Mouse (Mus musculus) embryo, embryonic 11.5 days (tissue): ENCODE measurements around the gene Dclk1.
A peak's percentile ranks its signal among the peaks of the same experiment; 100 is the strongest.
"Not testable (repeated sequence)": the region's sequence is repeated elsewhere in the genome, so short reads cannot be mapped to it uniquely, and the experiment has no call there.

Source experiments
- DNase-seq: peaks from one replicate; pipeline ENCODE4 v3.0.0-alpha.2; 2012; ENCODE audit warnings: low read depth, low spot score

The Dclk1 gene

DNA sequence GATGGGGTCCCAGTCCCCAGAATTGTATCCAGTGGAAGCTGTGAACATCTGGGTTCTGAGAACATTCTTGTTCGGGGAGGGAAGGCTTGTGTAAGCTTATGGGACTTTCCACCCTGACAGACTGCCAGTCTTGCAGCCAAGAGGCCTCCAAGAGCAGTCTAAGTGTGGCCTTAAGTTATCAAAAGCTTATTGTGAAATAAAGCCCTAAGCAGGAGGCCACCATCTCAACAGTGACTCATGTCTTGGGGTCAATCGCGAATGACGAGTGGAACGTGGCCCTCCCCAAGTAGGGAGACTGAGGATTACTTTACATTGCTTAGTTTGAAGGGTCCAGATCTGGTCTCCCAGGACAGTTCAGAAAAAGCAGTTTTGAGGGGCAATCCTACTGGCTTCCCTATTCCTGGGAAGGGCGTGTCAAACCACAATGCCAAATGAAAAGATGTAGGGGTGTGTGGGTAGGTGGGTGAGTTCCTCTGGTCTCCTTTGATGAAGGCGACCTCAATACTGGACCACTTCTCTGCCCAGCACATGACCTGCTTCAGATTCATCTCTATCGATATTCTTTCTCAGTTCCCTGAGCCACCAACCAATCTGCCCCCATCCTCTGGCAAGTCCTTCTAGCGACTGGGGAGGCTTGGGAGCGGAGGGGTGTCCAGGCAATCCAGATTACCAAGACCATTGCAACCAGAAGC, at the start of gene Dclk1:
Gene Dclk1 (plus strand): TSS at position 635 of the 692 bp plus-strand sequence.
- no peak for DNase-seq

DNA sequence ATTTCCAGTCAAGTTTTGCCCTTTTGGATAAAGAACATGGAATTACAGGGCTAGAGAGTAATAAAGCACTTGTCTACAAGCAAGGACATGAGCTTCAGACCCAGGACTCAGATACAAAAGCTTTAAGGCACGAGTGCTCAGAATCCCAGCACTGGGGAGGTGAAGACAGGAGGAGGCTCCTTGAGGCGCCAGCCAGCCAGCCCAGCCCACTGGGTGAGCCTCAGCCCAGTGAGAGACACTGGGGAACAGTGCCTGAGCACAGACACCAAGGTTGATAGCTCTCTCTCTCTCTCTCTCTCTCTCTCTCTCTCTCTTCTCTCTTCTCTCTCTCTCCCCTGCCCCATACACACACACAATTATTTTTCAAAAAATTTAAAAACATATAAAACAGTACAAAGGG, 48.8 kb upstream of the Dclk1 start:
- DNase-seq, result no peak

DNA sequence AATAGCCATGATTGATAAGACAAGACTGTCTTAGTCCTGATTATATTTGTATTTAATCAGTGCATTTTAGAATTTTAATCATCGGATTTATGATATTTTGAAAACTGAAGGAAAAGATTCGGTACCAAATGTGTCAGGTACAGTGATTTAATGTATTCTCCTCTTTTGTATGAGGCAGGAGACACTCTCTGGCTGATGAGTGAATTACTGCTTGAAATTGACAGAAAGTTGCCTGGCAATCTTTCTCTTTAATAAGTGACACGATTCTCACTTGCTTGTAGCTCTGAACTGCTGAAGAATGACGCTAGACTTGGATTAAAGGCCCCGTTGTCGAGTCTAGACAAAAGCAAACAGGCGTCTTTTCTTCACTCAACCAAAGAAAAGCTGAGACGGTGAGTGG, 47.4 kb upstream of the Dclk1 start:
- DNase-seq, result no peak

DNA sequence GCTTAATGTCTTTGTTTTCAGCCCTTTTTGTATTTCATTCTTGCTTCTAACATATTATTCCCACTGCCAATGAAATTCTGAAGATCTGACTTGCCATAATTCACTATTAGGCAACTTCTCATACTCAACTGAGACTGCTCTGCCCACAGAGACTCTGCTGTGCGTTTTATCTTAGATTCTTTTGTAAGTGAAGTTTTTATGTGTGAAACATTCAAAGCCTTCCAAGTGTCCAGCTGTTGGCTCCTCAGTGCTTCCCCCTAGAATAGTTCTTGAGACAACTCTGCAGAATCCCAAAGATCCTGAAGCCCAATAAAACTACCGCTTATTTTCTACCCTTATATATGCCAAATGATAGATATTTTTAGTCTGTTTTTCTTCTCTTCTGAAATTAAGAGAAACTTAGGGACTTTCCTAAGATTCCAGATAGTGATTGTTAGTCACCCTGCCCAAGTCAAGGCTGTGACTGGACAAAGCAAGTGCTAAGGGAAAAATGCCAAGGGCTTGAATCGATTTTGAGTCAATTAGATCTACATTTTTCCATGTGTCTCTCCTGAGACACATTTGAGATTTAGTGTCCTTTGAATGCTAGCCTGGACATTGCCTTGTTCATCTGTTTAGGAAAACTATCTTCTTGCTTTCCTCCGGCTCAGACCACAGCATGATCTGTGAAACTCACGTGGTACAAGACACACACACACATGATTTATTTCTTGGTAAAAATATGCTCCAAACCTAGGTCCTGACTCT, 46.4 kb upstream of the Dclk1 start:
- DNase-seq, result no peak

DNA sequence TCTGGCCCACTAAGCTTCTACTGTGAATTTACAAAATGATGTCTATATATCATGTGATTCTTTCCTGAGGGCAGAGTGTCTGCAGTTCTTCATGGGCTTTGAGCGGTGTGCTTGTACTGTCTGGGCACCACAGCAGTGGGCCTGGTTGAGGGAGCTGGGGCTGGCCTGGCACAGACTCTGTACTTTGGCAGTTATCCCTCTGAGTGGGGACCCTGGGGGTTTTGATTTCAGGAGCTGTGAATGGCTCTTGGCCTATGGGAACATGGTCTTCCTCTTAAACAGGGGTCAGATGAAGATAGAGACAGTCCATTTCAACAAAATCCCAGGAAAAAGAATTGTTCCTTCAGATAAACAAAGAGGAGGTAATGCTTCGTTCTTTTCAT, 45.8 kb upstream of the Dclk1 start:
- DNase-seq, result no peak

DNA sequence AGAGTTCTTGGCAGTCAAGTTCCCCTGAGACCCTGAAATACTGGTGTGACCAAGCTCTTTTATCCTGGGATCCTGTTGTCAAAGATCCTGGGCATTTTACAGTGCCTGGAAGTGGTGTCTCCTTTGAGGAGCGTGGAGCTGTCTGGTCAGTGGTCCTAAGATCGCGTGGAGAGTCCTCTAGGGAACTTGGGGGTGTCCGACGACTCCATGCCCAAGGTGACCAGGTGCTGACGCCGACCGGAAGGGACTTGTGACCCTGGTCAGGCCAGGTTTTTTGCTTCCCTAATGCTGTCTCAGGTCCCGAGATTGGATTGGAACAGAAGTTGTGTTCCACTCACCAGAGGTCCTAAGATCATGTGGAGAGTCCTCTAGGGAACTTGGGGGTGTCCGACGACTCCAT, 38.5 kb upstream of the Dclk1 start:
- DNase-seq, result not testable (repeated sequence)

DNA sequence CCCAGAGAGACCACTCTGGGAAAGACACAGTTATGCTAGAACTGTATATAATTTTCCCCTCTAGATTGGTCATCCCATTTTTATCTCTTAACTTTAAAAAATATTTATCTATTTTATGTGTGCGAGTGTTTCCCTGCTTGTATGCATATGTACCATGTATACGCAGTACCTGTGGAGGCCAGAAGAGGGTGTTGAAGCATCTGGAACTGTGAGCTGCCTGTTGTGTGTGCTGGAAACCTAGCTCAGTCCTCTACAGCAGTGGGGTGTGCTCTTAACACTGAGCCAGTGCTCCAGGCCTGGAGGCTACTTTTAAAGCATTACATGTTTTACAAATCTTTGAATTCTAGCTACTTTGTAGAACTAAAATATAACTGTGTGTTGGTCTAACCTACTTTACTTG, 35.8 kb upstream of the Dclk1 start:
- DNase-seq, result no peak

DNA sequence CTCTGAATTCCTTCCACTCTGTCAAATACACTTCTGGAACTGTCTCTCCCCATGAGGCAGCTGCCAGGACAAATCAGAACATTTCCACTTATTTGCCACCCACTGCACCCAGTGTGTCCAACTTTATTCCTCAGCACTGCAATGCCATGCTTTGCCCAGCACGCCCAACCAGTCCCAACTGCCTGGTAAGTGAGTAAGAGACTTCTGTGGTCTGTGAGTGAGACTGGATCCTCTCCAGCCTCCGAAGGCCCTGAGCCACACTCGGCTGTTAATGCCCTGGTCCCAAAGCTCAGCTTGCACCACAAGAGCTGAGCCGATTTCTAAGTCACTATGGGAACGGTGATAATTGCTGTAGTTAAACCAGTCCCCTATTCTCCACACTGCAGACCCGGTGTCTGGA, 34.5 kb upstream of the Dclk1 start:
- DNase-seq, result no peak

DNA sequence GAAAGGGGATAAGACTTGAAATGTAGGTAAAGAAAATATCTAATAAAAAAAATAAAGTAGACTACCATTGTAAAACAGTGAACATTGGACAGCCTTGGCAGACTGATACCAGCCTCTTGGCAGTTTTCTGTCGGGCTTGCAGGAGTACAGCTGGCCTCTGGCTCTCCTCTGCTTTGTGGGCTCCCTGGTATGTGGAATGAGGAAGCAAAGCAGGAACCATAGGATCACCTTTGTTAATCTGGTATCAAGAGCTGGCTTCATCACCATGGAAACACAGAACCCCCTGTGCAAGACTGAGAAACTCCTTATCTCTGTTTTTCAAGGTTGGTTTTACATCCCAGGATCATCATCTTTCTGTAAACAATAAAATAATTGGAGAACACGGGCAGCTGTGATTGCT, 29.9 kb upstream of the Dclk1 start:
- DNase-seq, result no peak

DNA sequence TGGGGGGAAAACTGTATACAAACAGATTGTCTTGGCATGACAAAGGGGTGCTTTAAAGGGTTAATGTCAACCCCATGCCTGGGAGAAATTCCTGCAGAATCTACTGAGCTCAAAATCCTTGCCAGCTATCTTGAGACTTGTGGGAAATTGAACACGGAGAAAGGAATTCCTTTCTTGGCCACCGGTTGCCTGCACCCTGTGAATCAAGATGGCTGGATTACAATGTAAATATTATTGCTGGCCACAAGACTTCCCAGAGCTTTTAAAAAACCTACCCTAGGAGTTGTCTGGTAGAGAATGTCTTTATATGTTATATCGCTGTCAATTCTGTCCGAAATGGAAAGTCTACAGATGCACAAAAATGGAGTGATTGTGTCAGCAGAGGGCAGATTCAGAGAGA, 28.4 kb upstream of the Dclk1 start:
- DNase-seq, result no peak

DNA sequence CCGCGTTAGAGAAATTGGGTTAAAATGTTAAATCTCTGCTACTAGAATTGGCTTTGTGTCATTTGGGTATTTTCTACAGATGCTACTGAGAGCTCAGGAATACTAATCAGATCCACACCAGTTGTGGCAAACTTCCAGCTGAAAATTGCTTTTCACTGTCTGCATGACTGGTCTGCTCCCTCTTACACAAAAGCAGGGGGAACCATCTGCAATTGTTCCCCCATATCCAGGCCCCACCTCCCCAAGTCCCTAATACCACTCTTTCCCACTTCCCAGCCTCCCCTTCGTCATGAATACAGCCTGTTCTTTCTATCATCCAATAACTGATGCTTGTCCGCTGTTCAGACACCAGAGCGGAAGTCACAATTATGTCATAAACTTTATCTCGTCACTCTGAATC, 27.8 kb upstream of the Dclk1 start:
- no peak for DNase-seq

DNA sequence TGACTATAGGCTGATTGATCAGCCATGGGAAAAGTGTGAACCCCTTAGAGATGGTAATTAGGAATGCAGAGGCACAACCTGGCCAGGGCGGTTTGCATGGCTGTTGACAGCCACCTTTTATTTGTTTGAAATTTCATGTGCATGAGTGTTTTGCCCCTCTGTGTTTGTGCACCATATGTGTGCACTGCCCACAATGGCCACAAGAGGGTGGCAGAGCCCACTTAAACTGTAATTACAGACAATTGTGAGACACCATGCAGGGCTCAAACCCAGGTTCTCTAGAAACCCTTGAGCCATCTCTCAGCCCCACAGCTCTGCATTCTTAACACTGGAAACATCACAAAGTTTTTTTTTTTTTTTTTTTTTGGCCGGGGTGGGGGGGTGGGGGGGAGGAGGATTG, 19.7 kb upstream of the Dclk1 start:
- no peak for DNase-seq

DNA sequence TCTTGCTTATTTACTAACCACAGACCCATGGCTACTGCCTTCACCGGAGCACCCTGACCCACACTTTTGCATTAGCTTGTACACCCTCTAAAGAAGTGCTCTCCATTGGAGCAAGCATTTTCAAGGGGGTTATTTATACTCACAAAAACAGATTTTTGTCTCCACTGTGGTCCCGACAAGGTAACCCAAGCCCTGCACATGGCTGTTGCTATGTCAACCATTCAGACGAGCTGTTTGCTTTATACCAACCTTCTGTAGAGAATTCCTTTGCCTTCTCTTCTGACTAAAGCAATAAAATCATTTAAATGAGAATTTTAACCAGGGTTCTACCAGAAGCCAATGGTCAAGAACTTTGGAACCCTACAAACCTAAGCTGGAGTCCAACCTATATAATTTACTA, 18.3 kb upstream of the Dclk1 start:
- no peak for DNase-seq

DNA sequence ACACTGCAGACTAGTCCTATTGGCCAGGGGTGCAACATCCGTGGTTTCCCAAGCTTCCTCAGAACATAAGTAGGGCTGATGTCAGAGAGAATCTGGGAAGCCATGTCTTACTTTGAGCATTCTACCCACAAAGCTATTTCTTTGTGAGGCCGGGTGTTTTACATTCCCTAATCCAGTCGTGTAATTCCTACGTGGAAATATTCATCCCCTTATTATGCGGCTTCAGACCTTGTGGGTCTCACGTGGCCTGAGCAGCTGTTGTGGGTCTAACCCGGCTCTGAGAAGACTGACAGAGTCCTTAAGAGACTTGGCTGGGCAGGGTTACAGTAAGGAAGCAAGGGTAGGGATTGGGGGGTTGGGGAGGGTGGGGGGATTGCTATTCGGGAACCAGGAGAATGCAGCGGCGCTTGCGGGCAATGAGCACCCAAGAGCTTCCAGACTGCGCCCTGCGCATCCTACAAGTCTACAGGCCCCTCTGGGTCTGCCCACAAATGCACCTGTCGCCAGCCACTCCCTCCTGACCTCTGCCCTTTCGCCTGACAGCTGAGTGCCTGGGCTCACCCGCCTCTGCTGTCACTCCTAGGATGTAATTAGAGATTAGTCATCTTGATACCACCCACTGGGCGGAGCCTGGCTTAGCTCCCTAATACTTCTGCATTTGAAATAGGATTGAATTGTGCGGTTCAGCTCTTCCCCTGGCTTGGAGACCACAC, 15.5 kb upstream of the Dclk1 start:
- DNase-seq, result peak; percentile 13

DNA sequence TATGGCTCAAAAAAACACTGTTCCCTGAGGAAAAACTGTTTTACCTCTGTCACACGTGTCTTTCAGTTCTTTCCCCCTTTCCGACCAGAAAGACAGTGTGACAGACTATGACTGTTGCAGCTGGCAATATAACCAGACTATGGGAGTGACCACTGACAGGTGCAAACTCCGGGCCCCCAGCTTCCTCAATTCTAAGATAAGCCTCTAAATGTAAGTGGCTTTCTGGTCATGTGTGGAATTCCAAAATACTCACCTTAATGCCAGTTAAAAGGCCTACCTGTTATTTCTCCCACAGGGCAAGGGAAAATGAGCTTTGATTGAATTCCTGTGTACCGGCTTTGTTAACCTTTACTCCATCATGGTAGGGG, 15.0 kb upstream of the Dclk1 start:
- no peak for DNase-seq

DNA sequence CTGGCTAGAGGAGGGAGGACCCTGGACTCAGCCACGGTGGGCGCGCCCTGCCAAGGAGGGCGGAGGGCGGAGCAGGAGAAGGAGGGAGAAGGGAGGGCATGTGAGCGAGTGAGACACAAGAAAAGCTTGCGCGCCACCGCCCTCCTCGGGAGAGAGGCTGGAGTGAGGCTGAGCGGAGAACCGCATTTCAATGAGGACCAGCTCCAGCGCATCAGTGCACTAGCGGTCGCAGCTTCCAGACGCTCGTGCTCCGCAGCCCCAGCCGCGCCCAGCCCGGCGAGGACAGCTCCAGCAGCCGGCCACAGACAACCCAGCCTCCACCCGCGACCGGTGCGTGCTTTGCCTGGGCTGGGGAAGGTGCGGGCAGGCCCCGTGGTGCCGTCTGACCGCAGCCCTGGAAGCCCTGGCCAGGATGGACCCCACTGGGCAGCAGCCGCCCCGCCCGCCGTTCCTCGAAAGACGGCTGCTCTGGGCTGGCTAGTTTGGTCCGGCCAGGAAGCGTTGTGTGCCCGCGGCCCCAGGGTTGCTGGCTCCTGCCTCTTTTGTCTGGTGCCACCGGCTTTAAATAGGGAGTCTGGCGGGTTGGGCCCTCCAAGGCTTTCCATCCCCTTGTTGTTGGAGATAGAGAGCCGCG, 375 bp downstream of the Dclk1 start:
- DNase-seq, result peak; percentile 65

DNA sequence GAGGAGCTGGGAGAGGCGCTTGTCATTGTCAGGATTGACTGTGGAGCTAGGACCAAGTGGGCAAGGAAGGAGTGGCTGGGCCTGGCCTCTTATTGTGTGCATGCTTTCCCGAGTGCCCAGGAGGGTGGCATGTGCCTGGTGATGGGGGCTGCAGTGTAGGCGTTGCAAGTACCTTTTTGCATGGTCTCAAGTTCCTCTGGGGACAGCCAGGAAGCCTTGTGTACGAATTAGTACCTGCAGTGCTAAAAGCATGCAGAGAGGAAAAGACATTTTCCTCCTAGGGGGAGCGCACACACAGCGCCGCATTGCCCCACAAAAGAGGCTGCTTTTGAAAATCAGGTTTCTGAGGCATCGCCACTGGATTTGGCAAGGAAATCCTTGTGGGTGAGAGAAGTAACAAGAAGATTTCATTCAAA, 900 bp downstream of the Dclk1 start:
- DNase-seq, result peak; percentile 7

DNA sequence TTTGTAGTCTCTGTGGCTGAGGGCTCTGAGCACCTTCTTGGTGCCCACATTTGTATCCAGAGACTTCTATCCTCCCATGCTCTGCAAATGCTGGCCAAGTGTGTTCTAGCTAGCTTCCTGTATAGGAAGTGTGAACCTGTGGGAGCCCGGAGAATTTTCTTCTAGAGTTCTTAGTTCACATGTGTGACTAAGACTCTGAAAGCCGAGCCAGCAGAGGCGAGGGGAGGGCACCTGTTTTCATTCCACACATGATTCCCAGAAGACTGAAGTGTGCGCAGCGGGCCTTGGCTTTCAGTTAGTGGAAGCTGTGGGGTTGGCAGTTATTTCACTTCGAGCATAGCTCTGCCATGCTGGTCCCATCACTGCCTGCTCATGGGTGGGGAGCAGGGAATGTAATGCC, 1.9 kb downstream of the Dclk1 start:
- no peak for DNase-seq

DNA sequence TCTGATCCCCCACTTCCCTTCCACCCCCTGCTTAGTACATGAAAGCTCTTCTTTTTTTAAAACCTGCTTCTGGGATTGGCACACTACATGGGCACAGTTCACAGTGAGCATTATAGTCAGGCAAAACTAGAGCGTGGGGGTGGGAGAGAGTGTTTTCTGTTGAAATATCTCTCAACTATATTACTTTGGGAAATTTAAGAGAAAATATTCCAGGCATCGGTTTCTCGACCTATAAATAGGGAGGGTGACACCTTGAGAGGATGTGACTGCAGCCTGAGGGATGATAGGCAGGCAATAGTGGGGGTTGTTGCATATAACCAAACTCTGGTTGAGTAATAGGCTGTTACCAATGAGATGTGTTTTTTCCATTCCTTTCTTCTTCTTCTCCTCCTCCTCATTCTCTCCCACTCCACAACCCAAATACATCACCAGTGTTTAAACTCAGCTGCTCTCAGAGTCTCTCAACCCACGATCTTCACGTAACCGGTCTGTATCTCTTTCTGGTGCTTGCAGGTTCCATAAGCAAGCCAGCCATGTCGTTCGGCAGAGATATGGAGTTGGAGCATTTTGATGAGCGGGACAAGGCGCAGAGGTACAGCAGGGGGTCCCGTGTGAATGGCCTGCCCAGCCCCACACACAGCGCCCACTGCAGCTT, 4.6 kb downstream of the Dclk1 start:
- no peak for DNase-seq

DNA sequence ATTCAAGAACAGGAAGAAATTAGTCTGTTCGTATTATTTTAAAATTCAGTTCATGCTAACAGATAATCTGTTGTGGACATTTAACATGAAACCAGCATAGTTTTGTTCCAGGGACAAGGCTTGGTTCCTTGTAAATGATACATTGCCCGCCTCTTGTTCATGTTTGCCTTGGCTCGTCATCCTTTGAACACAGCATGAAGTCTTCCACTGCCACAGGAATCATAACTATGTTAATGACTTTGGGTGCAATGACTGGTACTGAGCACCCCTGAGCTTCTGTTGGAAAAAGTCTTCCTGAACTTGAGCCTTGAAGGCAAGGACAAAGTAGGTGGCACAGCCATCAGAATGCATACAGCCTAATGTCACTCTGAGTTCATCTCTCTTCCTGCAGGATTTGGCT, 5.9 kb downstream of the Dclk1 start:
- DNase-seq, result no peak

DNA sequence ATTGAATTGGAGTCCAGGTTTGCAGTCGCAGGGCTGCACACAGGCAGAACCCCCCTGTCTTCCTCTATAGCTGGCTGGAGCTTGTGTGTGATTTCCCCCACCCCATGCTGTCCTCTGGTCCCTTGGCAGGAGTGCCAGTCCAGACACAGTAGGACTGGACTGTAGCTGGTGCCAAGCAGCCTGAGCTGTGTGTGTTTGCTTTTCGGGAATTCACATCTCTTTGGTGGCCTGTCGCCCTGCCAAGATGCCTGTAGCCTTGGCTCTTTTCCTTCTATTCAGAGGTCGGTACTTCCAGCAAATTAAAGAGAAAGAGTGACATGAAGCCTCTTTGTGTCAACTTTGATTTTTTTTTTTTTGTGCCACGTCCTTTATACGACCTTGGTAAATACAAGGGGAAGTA, 6.3 kb downstream of the Dclk1 start:
- DNase-seq, result no peak

DNA sequence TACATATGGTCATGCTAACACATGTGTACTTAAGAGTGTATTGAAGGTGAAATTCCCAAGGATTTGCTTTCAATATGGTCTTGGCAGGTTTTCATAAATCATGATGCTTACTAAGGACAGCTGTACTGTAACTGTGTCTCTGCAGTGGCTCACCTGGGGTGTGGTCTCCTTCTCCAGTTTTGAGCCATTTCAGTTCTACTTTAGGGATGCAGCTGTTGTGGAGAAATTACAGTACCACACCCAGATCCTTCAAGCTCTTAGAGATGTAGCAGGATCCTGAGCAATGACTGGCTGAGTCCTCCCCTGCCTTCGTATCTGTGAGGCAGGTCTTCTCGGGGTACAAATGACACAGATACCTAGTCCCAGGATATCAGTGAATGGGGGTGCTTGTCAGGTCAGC, 8.5 kb downstream of the Dclk1 start:
- DNase-seq, result no peak
